7 mouse cellular contexts compared by ENCODE assay signal in genomic region chr4:106841856-106842255, GRCm38 (mm10). TPM values are rescaled to one million over a fixed set of nuclear protein-coding genes. Genes with fewer than 3 reads are reported as not detected.
DNase-seq lines count a peak whose midpoint lies in the region; ATAC-seq lines count a peak whose summit lies in the region.

No protein-coding gene starts in this region.

- peaks cover 44% of the 10 kb centered on the region for H3K4me1 ChIP-seq in liver, embryonic 11.5 days (replicated peaks; ENCODE audit: control insufficient read depth, insufficient read depth, low read length)
- H3K4me1 ChIP-seq in embryonic facial prominence, embryonic 10.5 days = peaks cover 77% of the 10 kb centered on the region
- H3K4me1 ChIP-seq in limb, embryonic 10.5 days = peaks cover 82% of the 10 kb centered on the region

- H3K9ac ChIP-seq in liver, embryonic 11.5 days (ENCODE audit: low read depth, low read length) = 0 out of 2 replicates have a peak overlapping the region, but pooled peaks have one; percentile 37

- H3K27me3 ChIP-seq in liver, embryonic 11.5 days (replicated peaks; ENCODE audit: control insufficient read depth, insufficient read depth, low read length) = no peaks in the 10 kb centered on the region
- 0 out of 2 replicates have a peak, but pooled peaks cover 3% of the 10 kb centered on the region for H3K27me3 ChIP-seq in embryonic facial prominence, embryonic 10.5 days (replicated peaks; ENCODE audit: low read depth, poor library complexity, severe bottlenecking)
- no peaks in the 10 kb centered on the region for H3K27me3 ChIP-seq in limb, embryonic 10.5 days (ENCODE audit: low read depth, poor library complexity, severe bottlenecking)

- ATAC-seq in liver, embryonic 11.5 days (replicated peaks; ENCODE audit: low FRiP score) = no peak
- no peak for ATAC-seq in erythroblast, adult 5-6 weeks (replicated peaks; ENCODE audit: low FRiP score, poor library complexity, severe bottlenecking)

- no peak overlapping the region for H3K4me3 ChIP-seq in liver, embryonic 11.5 days (ENCODE audit: low read depth, low read length)
- peak overlapping the region; percentile 28; the same call in 1 of the 2 replicates for H3K4me3 ChIP-seq in embryonic facial prominence, embryonic 10.5 days
- H3K4me3 ChIP-seq in limb, embryonic 10.5 days = 0 out of 2 replicates have a peak overlapping the region, but pooled peaks have one; percentile 18

- H3K4me2 ChIP-seq in liver, embryonic 11.5 days = no peak overlapping the region

- 34% methylated on average over 7 of the region's 7 CpGs for WGBS in liver, embryonic 11.5 days
- 53% methylated on average over 7 of the region's 7 CpGs for WGBS in embryonic facial prominence, embryonic 10.5 days
- 59% methylated on average over 7 of the region's 7 CpGs for WGBS in limb, embryonic 10.5 days

- no peaks in the 10 kb centered on the region for H3K36me3 ChIP-seq in liver, embryonic 11.5 days (ENCODE audit: control insufficient read depth, insufficient read depth, low read length)
- no peaks in the 10 kb centered on the region for H3K36me3 ChIP-seq in embryonic facial prominence, embryonic 10.5 days (replicated peaks)
- H3K36me3 ChIP-seq in limb, embryonic 10.5 days = no peaks in the 10 kb centered on the region

- H3K27ac ChIP-seq in liver, embryonic 11.5 days (ENCODE audit: low read depth, low read length) = peak overlapping the region; percentile 93
- H3K27ac ChIP-seq in embryonic facial prominence, embryonic 10.5 days (replicated peaks) = peak overlapping the region; percentile 97
- H3K27ac ChIP-seq in limb, embryonic 10.5 days = peak overlapping the region; percentile 95

- no peaks in the 10 kb centered on the region for H3K9me3 ChIP-seq in liver, embryonic 11.5 days (ENCODE audit: control insufficient read depth, low read length)
- H3K9me3 ChIP-seq in embryonic facial prominence, embryonic 10.5 days = no peaks in the 10 kb centered on the region
- no peaks in the 10 kb centered on the region for H3K9me3 ChIP-seq in limb, embryonic 10.5 days (replicated peaks)

- no peak for DNase-seq in liver, embryonic 11.5 days (ENCODE audit: low spot score)
- no peak for DNase-seq in liver
- no peak for DNase-seq in embryonic facial prominence, embryonic 10.5 days (ENCODE audit: low spot score)
- DNase-seq in limb, embryonic 10.5 days (ENCODE audit: low spot score) = no peak
- DNase-seq in thymus, postnatal 0 days (ENCODE audit: low spot score) = peak; percentile 55
- no peak for DNase-seq in urinary bladder, postnatal 14 days (ENCODE audit: low spot score)

RNA-seq across cellular contexts. Expression of gene Acot11, which starts 37.1 kb away (rescaled TPM):
- polyA plus RNA-seq in liver, embryonic 11.5 days (2014; fragmentation: Nextera tagmentation; extraction: Ambion mirVana) = 2.9 and 3.9 TPM in 2 replicates
- 1.6 and 2.1 TPM in 2 replicates for polyA plus RNA-seq in embryonic facial prominence, embryonic 10.5 days (2016; fragmentation: Nextera tagmentation; extraction: Ambion mirVana)
- 9.0 and 10.7 TPM in 2 replicates for polyA plus RNA-seq in limb, embryonic 10.5 days (2016; fragmentation: Nextera tagmentation; extraction: Ambion mirVana)
- 0.78 and 0.88 TPM in 2 replicates for polyA plus RNA-seq in thymus, postnatal 0 days (2015; fragmentation: Nextera tagmentation; extraction: Ambion mirVana)
- 0.19 and 2.7 TPM in 2 replicates for total RNA-seq in erythroblast, adult 5-6 weeks (2015; ENCODE audit: low replicate concordance)
- 1.3 TPM in 2 replicates for total RNA-seq in erythroblast, adult 5-6 weeks (2017; ENCODE audit: low replicate concordance)
